Mouse (Mus musculus) neural tube, embryonic 11.5 days (tissue): ENCODE results near the gene Olfr984. TPM values are rescaled to one million over a fixed set of nuclear protein-coding genes. Genes with fewer than 3 reads are reported as not detected.

ENCODE experiments used
- ATAC-seq: fragments of 200-750 bp; cut with Nextera tagmentation; 2 replicates; pipeline ENCODE4 v1.8.0; 2017; ENCODE audit warnings: moderate number of reproducible peaks, mild to moderate bottlenecking, moderate TSS enrichment, moderate library complexity; ENCODE audit not compliant: insufficient read depth, low FRiP score, low TSS enrichment
- DNase-seq: peaks from one replicate; pipeline ENCODE4 v3.0.0-alpha.2; 2015; ENCODE audit warnings: low spot score
- H3K27ac ChIP-seq: fragments of 300-500 bp; sonication (generic); 2 replicates; pipeline ENCODE4 v1.5.1; 2014; ENCODE audit warnings: low read depth, mild to moderate bottlenecking, low read length
- H3K27me3 ChIP-seq: fragments of 300-500 bp; sonication (generic); 2 replicates; pipeline ENCODE4 v1.6.1; 2014; ENCODE audit warnings: mild to moderate bottlenecking, low read length, mixed read lengths; ENCODE audit not compliant: control insufficient read depth, insufficient read depth
- H3K36me3 ChIP-seq: fragments of 300-500 bp; sonication (generic); 2 replicates; pipeline ENCODE4 v1.6.1; 2014; ENCODE audit warnings: mild to moderate bottlenecking, low read length, moderate library complexity, mixed read lengths; ENCODE audit not compliant: control insufficient read depth, insufficient read depth
- H3K4me1 ChIP-seq: fragments of 300-500 bp; sonication (generic); 2 replicates; pipeline ENCODE4 v1.6.1; 2014; ENCODE audit warnings: low read length, mixed read lengths; ENCODE audit not compliant: control insufficient read depth, insufficient read depth
- H3K4me2 ChIP-seq: fragments of 300-500 bp; sonication (generic); 2 replicates; pipeline ENCODE4 v1.6.1; 2014; ENCODE audit warnings: low read depth, mild to moderate bottlenecking, moderate library complexity
- H3K4me3 ChIP-seq: fragments of 300-500 bp; sonication (generic); 2 replicates; pipeline ENCODE4 v1.5.1; 2014; ENCODE audit warnings: low read depth, low read length
- H3K9ac ChIP-seq: fragments of 300-500 bp; sonication (generic); 2 replicates; pipeline ENCODE4 v1.6.1; 2014; ENCODE audit warnings: mild to moderate bottlenecking, low read length
- H3K9me3 ChIP-seq: fragments of 300-500 bp; sonication (generic); 2 replicates; pipeline ENCODE4 v1.6.1; 2016; ENCODE audit warnings: low read length; ENCODE audit not compliant: control insufficient read depth
- WGBS: fragments of 180-500 bp; shearing (Covaris S2); extraction: QIAGEN DNeasy Blood & Tissue Kit; methylation state at CpG from one replicate; pipeline ENCODE4 v1.1.7; 2014; 5-methylcytosine and 5-hydroxymethylcytosine counted together
- polyA plus RNA-seq: library from polyadenylated mRNA; unstranded; fragments of >200 nt; fragmentation: Nextera tagmentation; extraction: Ambion mirVana; gene quantifications from 2 replicates; pipeline ENCODE4 v1.2.1, GENCODE M21; 2014

Olfr984 gene
- polyA plus RNA-seq = not detected in 2 replicates

DNA sequence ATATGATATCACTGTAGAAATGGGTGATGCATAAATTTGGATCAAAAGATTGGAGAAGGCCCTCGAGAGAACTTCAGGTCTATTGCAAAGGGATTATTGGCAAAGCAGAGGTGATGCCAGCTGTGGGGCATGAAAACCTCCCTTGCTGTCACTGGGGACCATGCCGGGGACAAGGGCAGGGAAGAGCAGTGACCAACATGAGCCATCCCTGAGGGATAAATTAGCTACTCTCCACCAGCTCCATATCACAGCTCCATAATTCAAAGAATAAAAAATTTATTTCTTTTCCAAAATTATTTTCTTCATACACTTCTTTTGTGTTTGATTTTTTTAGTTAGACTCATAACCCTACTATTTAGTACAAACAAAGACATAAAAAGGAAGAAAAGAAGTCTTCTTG lies at the start of gene Olfr984:
Gene Olfr984, minus strand, starts transcription at position 101 of the 400 bp plus-strand sequence.
- ATAC-seq = no peak
- no peak for DNase-seq
- no peaks in the 10 kb centered on the region for H3K4me1 ChIP-seq
- no peak within 1 kb of the TSS for H3K4me2 ChIP-seq
- H3K36me3 ChIP-seq = no peaks in the 10 kb centered on the region
- no peak within 1 kb of the TSS for H3K4me3 ChIP-seq
- H3K9me3 ChIP-seq = no peaks in the 10 kb centered on the region
- H3K27me3 ChIP-seq = no peaks in the 10 kb centered on the region
- no peak within 1 kb of the TSS for H3K27ac ChIP-seq
- H3K9ac ChIP-seq = no peak within 1 kb of the TSS
- WGBS = 93% methylated on average over 2 of the region's 2 CpGs

DNA sequence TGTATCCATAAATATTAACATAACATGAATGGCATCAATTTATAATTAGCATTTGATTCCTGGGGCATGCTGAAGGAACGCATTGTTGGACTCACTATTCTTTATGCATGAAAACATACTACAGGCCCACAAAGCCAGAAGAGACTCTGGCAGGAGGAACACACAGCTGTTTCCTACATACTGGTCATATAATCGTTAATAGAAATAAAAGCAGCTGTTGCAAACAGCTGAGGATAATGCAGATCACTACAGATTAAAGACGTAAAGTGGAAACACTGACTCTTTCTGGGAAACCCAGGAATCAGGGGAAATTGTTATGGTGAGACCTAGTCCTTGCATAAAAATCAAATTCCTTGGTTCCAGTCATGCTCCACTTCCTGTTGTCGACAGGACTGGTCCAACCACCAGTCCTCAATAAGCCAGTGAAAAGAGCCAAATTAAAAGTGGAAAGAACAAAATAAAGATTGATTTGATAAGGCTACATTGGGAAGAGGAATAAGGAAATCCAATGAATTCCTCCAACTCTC lies 41.2 kb upstream of the Olfr984 start:
- Histone ChIP-seq H3K27me3 (no peaks in the 10 kb centered on the region), H3K27ac (no peak overlapping the region), H3K4me2 (no peak overlapping the region), H3K4me1 (no peaks in the 10 kb centered on the region), H3K4me3 (no peak overlapping the region), H3K36me3 (no peaks in the 10 kb centered on the region), H3K9me3 (no peaks in the 10 kb centered on the region), H3K9ac (no peak overlapping the region)
- DNase-seq (no peak), ATAC-seq (no peak)
- WGBS = 74% methylated on average over 4 of the region's 4 CpGs

DNA sequence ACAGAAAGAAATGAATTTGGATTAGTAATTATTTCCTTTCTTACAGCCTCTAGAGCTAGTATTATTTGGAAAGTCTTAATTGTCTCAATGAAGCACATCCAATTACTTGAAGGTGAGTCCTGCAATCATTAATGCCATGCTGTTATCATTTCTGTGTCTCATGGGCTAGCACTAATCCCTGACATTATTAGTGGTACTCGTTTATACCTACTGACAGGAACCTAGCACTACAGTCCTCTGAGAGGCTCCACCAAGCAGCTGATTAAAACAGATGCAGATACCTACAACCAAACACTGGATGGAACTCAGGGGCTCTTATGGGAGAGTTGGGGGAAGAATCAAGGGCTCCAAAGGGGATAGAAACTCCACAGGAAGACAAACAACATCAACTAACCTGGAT lies 27.5 kb upstream of the Olfr984 start:
- H3K4me3 ChIP-seq = no peak overlapping the region
- H3K4me1 ChIP-seq = no peaks in the 10 kb centered on the region
- no peak overlapping the region for H3K9ac ChIP-seq
- ATAC-seq = no peak
- no peaks in the 10 kb centered on the region for H3K27me3 ChIP-seq
- DNase-seq = no peak
- H3K36me3 ChIP-seq = no peaks in the 10 kb centered on the region
- no peaks in the 10 kb centered on the region for H3K9me3 ChIP-seq
- no peak overlapping the region for H3K27ac ChIP-seq
- 60% methylated on average over 1 of the region's 1 CpGs for WGBS
- no peak overlapping the region for H3K4me2 ChIP-seq

DNA sequence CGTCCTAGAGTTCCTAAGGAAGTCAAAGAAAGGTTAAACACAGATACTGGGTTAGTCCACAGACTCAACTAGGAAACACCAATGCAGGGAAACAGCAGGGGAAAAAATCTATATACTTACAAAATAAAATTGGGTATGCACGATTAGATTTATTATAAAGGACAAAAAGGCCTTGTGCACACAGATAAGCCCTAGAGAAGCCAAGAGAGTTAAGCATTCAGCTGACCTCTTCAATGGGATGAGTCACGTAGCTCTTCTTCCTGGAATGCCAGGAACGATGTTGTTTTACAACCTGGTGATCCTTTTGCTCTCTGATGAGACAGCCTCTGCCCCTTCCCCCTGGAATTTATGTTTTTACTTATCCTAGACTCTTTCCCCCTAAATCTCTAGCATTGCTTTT lies 25.5 kb upstream of the Olfr984 start:
- ATAC-seq (no peak), DNase-seq (no peak)
- no peaks in the 10 kb centered on the region for H3K9me3 ChIP-seq
- no peaks in the 10 kb centered on the region for H3K4me1 ChIP-seq
- no peak overlapping the region for H3K4me3 ChIP-seq
- no peaks in the 10 kb centered on the region for H3K36me3 ChIP-seq
- 71% methylated on average over 4 of the region's 4 CpGs for WGBS
- H3K9ac ChIP-seq = no peak overlapping the region
- H3K27me3 ChIP-seq = no peaks in the 10 kb centered on the region
- no peak overlapping the region for H3K4me2 ChIP-seq
- no peak overlapping the region for H3K27ac ChIP-seq

DNA sequence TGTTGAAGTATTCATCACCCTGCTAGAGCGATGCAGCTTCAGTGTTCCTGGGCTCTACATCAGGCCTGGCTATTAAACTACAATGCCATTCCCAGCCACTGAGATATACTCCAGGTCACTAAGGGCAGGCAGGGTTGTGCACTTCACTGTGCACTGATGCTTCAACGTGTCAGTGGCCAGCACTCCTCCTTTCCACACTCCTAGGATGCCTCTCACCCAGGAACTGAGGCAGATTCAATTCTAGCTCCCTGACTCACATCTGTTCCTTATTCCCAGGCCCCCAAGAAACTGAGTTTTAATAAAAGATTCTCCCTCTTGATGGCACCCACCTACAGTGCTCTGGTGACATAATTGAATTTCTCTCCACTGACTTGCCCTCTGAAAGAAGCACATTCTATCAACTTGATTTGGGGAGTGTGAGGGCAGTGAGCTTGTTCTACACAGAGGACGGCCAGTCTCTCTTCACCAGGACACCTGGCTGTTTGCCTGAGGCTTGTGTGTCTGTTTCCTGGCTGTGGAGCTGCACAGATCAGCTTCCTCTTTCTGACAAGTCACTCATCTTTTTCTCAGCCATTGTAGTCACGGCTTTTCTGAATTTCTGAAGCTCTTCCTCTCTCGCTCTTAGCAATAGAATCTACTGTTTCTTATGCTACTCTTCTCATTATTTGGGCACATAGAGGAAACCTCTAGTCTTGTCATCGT lies 23.1 kb upstream of the Olfr984 start:
- no peak overlapping the region for H3K27ac ChIP-seq
- H3K9ac ChIP-seq = no peak overlapping the region
- H3K4me2 ChIP-seq = no peak overlapping the region
- no peaks in the 10 kb centered on the region for H3K27me3 ChIP-seq
- ATAC-seq (no peak), DNase-seq (no peak)
- H3K4me3 ChIP-seq = no peak overlapping the region
- H3K9me3 ChIP-seq = no peaks in the 10 kb centered on the region
- H3K36me3 ChIP-seq = no peaks in the 10 kb centered on the region
- 84% methylated on average over 6 of the region's 6 CpGs for whole genome bisulfite sequencing
- H3K4me1 ChIP-seq = no peaks in the 10 kb centered on the region

DNA sequence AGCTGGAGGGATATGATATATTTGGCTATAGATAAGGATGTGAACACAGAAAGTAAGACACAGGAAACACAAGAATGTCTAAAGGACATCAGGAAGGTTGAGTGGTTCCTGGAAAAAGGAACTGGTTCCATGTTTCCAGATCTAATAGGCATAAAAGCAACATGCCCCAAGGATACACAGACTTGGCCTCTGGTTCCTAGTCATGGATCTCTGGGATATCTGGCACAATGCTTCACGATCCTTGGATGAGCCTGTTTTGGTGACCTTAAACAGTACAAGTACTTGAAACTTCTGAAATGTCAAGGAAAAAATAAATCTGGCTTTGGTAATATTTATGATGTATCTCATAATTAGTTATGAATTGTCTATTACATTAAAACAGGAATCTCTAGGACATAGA lies 16.6 kb upstream of the Olfr984 start:
- Histone ChIP-seq H3K9ac (no peak overlapping the region), H3K27ac (no peak overlapping the region), H3K27me3 (no peaks in the 10 kb centered on the region), H3K4me3 (no peak overlapping the region), H3K4me1 (no peaks in the 10 kb centered on the region), H3K36me3 (no peaks in the 10 kb centered on the region), H3K9me3 (no peaks in the 10 kb centered on the region), H3K4me2 (no peak overlapping the region)
- ATAC-seq = no peak
- WGBS = 88% methylated on average over 1 of the region's 1 CpGs
- DNase-seq = no peak

DNA sequence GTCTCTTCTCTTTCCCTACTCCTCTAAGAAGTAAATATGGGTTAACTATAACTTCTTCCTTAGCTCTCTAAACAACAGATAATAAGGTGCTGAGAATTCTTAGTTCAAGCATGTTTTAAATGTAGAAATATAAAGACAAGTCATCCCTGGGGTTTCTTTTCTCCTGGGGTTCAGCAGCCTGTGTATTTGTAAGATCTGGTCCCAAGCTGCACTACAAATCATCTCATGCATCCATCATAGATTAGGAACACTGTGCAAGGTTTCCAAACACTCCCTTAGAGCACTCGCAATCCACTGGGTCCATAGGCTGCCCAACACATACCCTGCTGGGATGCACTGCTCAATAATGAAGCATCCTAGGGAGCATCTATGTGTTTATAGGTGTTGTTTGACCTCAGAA lies 16.1 kb upstream of the Olfr984 start, which contains the start of gene Olfr985:
Gene Olfr985, minus strand, starts transcription at position 101 of the 400 bp plus-strand sequence.
- no peak for ATAC-seq
- H3K9me3 ChIP-seq = no peaks in the 10 kb centered on the region
- no peak within 1 kb of the TSS for H3K4me2 ChIP-seq
- H3K4me1 ChIP-seq = no peaks in the 10 kb centered on the region
- H3K27ac ChIP-seq = no peak within 1 kb of the TSS
- no peak for DNase-seq
- H3K4me3 ChIP-seq = no peak within 1 kb of the TSS
- H3K36me3 ChIP-seq = no peaks in the 10 kb centered on the region
- H3K27me3 ChIP-seq = no peaks in the 10 kb centered on the region
- WGBS = 85% methylated on average over 1 of the region's 1 CpGs
- H3K9ac ChIP-seq = no peak within 1 kb of the TSS

DNA sequence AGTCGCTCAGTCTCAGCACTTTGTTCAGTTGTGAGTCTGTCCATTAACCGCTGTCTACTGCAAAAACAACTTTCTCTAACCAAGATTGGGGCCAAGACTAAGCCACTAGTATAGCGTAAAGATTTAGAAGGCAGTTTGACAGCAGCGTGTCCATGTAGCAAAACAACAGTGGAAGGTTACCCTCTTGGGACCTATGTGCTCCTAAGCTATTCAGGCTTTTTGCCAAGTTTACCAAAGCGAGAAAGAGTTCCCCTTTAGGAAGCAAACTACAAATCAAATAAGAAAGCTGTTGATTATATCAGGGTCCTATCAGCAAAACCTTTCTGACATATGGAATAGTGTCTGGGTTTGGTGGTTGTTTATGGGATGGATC lies 3.3 kb upstream of the Olfr984 start:
- H3K27ac ChIP-seq = no peak overlapping the region
- DNase-seq = no peak
- no peaks in the 10 kb centered on the region for H3K36me3 ChIP-seq
- no peak for ATAC-seq
- no peaks in the 10 kb centered on the region for H3K4me1 ChIP-seq
- H3K27me3 ChIP-seq = no peaks in the 10 kb centered on the region
- H3K9me3 ChIP-seq = no peaks in the 10 kb centered on the region
- no peak overlapping the region for H3K4me2 ChIP-seq
- WGBS = 85% methylated on average over 5 of the region's 5 CpGs
- H3K9ac ChIP-seq = no peak overlapping the region
- no peak overlapping the region for H3K4me3 ChIP-seq

DNA sequence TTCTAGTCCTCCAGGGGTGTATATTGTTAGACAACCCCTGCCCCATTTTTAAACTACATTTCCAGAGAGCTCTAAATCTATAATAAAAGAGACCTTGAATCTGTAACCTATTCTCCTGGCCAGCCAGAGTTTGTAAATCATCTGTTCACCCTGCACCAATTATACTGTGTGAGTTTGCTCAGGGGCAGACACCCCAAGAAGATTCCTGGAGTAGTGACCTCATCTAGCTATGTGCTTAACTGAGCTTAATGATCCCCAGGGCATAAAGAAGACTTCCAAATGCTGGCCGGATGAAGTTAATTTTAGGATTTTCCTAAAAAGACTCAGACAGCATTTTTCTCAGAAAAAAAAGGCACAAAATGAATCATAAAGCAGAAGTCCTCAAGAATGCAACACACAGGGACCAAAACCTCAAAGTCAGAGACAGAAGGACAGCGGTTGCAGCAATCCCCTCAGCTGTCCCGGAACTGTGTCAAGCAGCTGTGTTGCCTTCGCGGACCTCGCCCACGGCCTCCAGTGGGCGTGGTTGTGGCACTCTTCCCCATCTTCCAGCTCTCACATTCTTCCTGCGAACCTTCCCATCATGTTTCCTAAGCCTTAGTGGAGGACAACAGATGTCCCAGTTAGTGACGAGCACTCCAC lies 2.8 kb upstream of the Olfr984 start:
- no peaks in the 10 kb centered on the region for H3K4me1 ChIP-seq
- no peaks in the 10 kb centered on the region for H3K27me3 ChIP-seq
- no peak for DNase-seq
- H3K9ac ChIP-seq = no peak overlapping the region
- WGBS = 68% methylated on average over 10 of the region's 10 CpGs
- H3K4me2 ChIP-seq = no peak overlapping the region
- no peaks in the 10 kb centered on the region for H3K9me3 ChIP-seq
- H3K4me3 ChIP-seq = no peak overlapping the region
- ATAC-seq = no peak
- H3K36me3 ChIP-seq = no peaks in the 10 kb centered on the region
- no peak overlapping the region for H3K27ac ChIP-seq
